Mouse (Mus musculus): ENCODE measurements at regions not wholly inside any gene's neighbourhood (a gene's known extent, or its start where the extent isn't known, plus 50 kb on each side); places are given as distances from the start of the nearest gene placed in this dataset.
"Not testable (repeated sequence)": the region's sequence is repeated elsewhere in the genome, so short reads cannot be mapped to it uniquely, and the experiment has no call there.

DNA sequence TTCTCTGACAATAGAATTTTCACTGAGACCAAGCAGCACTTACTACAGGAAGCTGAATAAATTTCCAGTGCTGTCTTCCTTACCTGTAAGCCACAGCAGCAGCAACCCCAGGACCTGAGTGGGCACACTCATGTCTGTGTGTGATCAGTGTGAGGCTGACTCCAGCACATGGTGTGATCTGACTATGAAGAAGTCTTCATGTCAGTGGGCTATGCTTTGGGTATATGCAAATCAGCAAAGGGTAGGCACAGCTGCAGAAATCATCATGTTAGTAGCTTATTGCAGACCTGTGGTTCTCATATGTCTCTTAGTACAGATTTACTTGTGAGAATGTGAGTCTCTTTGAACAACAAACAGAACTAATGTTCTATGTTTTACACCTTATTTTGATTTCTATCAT is 1027.2 kb downstream of the Rpia start:
- Histone ChIP-seq H3K9me3 (ENCODE audit: low read depth, low read length) (no peaks in the 10 kb centered on the region), H3K4me1 (ENCODE audit: insufficient read depth) (no peaks in the 10 kb centered on the region), H3K36me3 (ENCODE audit: insufficient read depth) (no peaks in the 10 kb centered on the region), H3K4me3 (ENCODE audit: low read depth, low read length) (no peak overlapping the region), H3K27ac (ENCODE audit: low read depth) (no peak overlapping the region), H3K9ac (no peak overlapping the region), H3K27me3 (ENCODE audit: insufficient read depth, low read length) (no peaks in the 10 kb centered on the region), H3K4me2 (no peak overlapping the region)
- no peak for ATAC-seq (ENCODE audit: insufficient read depth)
- TF ChIP-seq CTCF (IDR thresholded peaks at IDR 0.05; ENCODE audit: low read depth) = no peak
- DNase-seq = no peak

DNA sequence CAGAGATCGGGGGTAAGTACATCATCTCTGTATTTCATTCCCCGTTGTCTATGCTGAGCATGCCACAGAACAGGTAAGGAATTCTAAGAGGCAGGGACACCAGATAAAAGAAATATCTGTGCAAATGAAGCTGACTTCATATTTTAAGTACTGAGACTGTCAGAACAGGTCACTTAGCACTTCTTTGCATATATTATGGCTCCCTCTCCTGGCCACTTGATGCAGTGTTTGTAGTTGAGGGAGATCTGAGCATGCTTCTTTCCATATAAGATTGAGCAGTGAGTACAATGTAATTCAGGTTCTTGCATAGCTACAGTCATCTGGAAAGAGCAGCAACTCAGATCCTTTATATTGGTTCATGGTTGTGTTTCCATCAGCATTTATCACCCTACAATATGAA is 1033.4 kb downstream of the Rpia start:
- no peak overlapping the region for H3K27ac ChIP-seq (ENCODE audit: low read depth)
- no peaks in the 10 kb centered on the region for H3K4me1 ChIP-seq (ENCODE audit: insufficient read depth)
- H3K9me3 ChIP-seq (ENCODE audit: low read depth, low read length) = no peaks in the 10 kb centered on the region
- no peak for ATAC-seq (ENCODE audit: insufficient read depth)
- peak; percentile 52 for TF ChIP-seq CTCF (IDR thresholded peaks at IDR 0.05; ENCODE audit: low read depth)
- peak; percentile 44 for DNase-seq
- H3K36me3 ChIP-seq (ENCODE audit: insufficient read depth) = no peaks in the 10 kb centered on the region
- H3K4me3 ChIP-seq (ENCODE audit: low read depth, low read length) = no peak overlapping the region
- H3K4me2 ChIP-seq = no peak overlapping the region
- no peaks in the 10 kb centered on the region for H3K27me3 ChIP-seq (ENCODE audit: insufficient read depth, low read length)
- WGBS = 80% methylated on average over 2 of the region's 2 CpGs
- H3K9ac ChIP-seq = no peak overlapping the region

DNA sequence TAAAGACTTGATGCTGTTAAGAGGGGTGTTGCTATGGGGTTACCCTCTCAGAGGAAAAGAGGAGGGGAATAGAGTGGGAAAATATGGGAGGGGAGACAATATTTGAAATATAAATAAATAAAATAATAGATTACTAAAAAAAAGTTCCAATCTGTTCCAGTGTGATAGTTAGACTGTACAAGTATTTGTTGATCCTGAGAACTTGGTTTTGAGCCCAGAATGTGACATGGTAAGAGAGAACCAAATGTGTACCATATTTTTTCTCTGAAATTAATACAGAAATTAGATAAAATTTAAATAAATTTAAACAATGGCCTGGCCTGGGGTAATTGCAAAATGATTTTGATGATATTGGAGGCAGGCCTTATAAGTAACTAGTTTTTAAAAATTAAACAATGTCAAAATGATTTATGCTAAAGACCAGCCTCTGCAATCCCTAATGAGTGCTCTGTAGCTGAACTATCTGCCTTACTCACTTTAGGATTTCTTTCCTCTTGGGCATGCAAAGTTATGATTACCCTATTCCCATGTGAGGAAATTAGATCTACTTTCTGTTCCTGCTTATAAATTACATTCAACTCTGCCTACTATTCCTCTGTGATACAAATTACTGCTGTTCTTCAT is 1052.9 kb downstream of the Rpia start:
- TF ChIP-seq CTCF (IDR thresholded peaks at IDR 0.05; ENCODE audit: low read depth) = no peak
- peak; percentile 84 for ATAC-seq (ENCODE audit: insufficient read depth)

DNA sequence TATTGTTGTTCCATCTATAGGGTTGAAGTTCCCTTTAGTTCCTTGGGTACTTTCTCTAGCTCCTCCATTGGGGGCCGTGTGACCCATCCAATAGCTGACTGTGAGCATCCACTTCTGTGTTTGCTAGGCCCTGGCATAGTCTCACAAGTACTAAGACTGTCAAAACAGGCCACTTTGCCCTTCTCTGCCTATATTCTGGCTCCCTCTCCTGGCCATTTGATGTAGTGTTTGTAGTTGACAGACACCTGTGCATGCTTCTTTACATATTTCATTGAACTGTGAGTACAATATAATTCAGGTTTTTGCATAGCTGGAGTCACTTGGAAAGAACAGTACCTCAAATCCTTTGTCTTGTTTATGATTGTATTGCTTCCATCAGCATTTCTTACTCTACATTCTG is 1059.2 kb downstream of the Rpia start:
- H3K9ac ChIP-seq; H3K4me2 ChIP-seq; ATAC-seq (ENCODE audit: insufficient read depth); H3K36me3 ChIP-seq (ENCODE audit: insufficient read depth); H3K27ac ChIP-seq (ENCODE audit: low read depth); H3K27me3 ChIP-seq (ENCODE audit: insufficient read depth, low read length); H3K4me3 ChIP-seq (ENCODE audit: low read depth, low read length); H3K9me3 ChIP-seq (ENCODE audit: low read depth, low read length); H3K4me1 ChIP-seq (ENCODE audit: insufficient read depth): not testable (repeated sequence)
- DNase-seq = peak; percentile 17
- TF ChIP-seq CTCF (IDR thresholded peaks at IDR 0.05; ENCODE audit: low read depth) = peak; percentile 39; the same call in 1 of the 2 replicates
- 29% methylated on average over 1 of the region's 1 CpGs for WGBS

More for the DNA sequence above, 1052.9 kb downstream of the Rpia start:
- H3K4me1 ChIP-seq (ENCODE audit: insufficient read depth) = no peaks in the 10 kb centered on the region
- no peaks in the 10 kb centered on the region for H3K9me3 ChIP-seq (ENCODE audit: low read depth, low read length)
- no peaks in the 10 kb centered on the region for H3K27me3 ChIP-seq (ENCODE audit: insufficient read depth, low read length)
- no peak overlapping the region for H3K4me2 ChIP-seq
- no peaks in the 10 kb centered on the region for H3K36me3 ChIP-seq (ENCODE audit: insufficient read depth)
- H3K9ac ChIP-seq = no peak overlapping the region
- peak; percentile 61 for DNase-seq
- H3K27ac ChIP-seq (ENCODE audit: low read depth) = no peak overlapping the region
- no peak overlapping the region for H3K4me3 ChIP-seq (ENCODE audit: low read depth, low read length)

DNA sequence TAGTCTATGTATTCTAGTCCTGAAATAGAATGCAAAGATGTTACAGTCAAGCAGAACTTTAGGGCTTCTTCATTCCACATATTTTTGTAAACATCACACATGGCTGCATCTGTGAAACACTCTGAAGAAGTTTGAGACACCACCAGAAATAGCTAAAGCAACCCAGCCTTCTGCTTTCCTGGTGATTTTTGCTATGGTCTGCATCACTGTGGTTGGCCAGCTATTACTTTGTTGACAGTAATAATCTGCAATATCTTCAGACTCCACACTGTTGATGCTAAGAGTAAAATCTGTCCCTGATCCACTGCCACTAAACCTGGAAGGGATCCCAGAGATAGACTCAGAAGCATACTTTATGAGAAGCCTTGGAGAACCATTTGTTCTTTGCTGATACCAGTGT is 1065.7 kb downstream of the Rpia start:
- no peaks in the 10 kb centered on the region for H3K27me3 ChIP-seq (ENCODE audit: insufficient read depth, low read length)
- no peak for TF ChIP-seq CTCF (IDR thresholded peaks at IDR 0.05; ENCODE audit: low read depth)
- no peaks in the 10 kb centered on the region for H3K9me3 ChIP-seq (ENCODE audit: low read depth, low read length)
- DNase-seq = no peak
- no peak for ATAC-seq (ENCODE audit: insufficient read depth)
- no peak overlapping the region for H3K27ac ChIP-seq (ENCODE audit: low read depth)
- no peak overlapping the region for H3K4me3 ChIP-seq (ENCODE audit: low read depth, low read length)
- H3K4me1 ChIP-seq (ENCODE audit: insufficient read depth) = no peaks in the 10 kb centered on the region
- no peak overlapping the region for H3K9ac ChIP-seq
- H3K4me2 ChIP-seq = no peak overlapping the region
- no peaks in the 10 kb centered on the region for H3K36me3 ChIP-seq (ENCODE audit: insufficient read depth)

DNA sequence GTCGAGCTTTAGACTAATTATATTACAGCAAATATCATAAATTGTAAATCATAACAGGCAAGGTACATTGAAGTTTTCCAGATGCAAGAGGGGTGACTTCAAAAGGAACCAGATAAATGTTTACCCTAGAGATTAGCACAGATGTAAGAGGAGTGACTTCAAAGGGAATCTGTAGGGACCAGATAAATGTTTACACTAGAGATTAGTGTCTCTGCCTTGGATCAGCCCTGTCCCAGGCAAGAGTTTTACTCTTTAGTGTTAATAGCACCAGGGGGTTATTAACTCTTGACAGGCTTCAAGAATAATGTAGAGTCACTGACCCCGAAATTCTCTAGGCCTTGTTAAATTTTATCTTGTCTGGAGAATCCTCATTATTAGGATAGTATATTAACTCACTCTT is 1089.2 kb downstream of the Rpia start:
- ATAC-seq (ENCODE audit: insufficient read depth); H3K36me3 ChIP-seq (ENCODE audit: insufficient read depth); H3K27me3 ChIP-seq (ENCODE audit: insufficient read depth, low read length); H3K4me3 ChIP-seq (ENCODE audit: low read depth, low read length); H3K9me3 ChIP-seq (ENCODE audit: low read depth, low read length); H3K27ac ChIP-seq (ENCODE audit: low read depth); DNase-seq; H3K4me2 ChIP-seq; H3K9ac ChIP-seq; H3K4me1 ChIP-seq (ENCODE audit: insufficient read depth): not testable (repeated sequence)
- WGBS = 16% methylated on average over 2 of the region's 2 CpGs

DNA sequence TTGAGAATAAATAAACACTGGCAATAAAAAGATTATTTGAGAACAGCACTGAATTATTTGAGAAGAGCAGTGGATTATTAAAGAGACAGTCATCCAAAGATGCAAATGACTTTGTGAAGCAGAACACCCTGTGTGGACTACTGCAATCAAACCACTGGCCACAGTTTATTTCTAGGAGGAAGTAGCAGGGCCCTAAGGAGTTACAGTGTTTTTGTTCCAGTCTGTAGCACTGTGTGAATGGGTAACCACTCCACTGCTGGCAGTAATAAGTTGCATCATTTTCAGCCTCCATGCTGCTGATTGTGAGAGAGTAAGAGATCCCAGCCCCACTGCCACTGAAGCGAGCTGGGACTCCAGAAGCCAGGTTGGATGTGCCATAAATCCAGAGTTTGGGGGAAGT is 1110.9 kb downstream of the Rpia start:
- Histone ChIP-seq H3K27ac (ENCODE audit: low read depth) (no peak overlapping the region), H3K27me3 (ENCODE audit: insufficient read depth, low read length) (no peaks in the 10 kb centered on the region), H3K9me3 (ENCODE audit: low read depth, low read length) (no peaks in the 10 kb centered on the region), H3K4me3 (ENCODE audit: low read depth, low read length) (no peak overlapping the region), H3K36me3 (ENCODE audit: insufficient read depth) (no peaks in the 10 kb centered on the region), H3K4me1 (ENCODE audit: insufficient read depth) (no peaks in the 10 kb centered on the region), H3K4me2 (no peak overlapping the region), H3K9ac (no peak overlapping the region)
- DNase-seq (no peak), ATAC-seq (ENCODE audit: insufficient read depth) (no peak)
- 21% methylated on average over 1 of the region's 1 CpGs for WGBS
- TF ChIP-seq CTCF (IDR thresholded peaks at IDR 0.05; ENCODE audit: low read depth) = no peak

DNA sequence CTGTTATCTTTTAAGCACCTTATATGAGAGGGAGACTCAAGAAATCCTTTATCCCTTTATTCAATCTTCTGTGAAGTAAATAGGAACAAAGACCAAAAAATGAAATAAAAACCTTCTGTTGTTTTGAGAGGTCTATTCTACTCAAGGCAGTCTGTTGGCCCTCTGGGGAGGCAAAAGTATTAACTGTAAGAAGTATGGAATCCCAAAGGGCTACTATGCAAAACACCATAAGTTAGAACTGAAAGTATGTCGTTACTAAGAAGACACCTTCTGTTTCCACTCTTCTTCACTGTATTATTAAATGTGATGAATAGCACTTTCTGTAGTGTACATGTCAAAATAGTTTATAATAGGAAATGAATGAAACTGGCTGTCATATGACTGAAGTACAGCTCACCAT is 1129.6 kb downstream of the Rpia start:
- H3K27me3 ChIP-seq (ENCODE audit: insufficient read depth, low read length); H3K4me2 ChIP-seq; DNase-seq; H3K4me1 ChIP-seq (ENCODE audit: insufficient read depth); H3K9ac ChIP-seq; H3K9me3 ChIP-seq (ENCODE audit: low read depth, low read length); H3K4me3 ChIP-seq (ENCODE audit: low read depth, low read length); ATAC-seq (ENCODE audit: insufficient read depth); H3K27ac ChIP-seq (ENCODE audit: low read depth); H3K36me3 ChIP-seq (ENCODE audit: insufficient read depth): not testable (repeated sequence)
- WGBS = 44% methylated on average over 1 of the region's 1 CpGs

Data from lung, embryonic 14.5 days (tissue).